ENCODE assay signal across 29 mouse cellular contexts in genomic region chr6:135261124-135261523, GRCm38 (mm10). TPM values are rescaled to one million over a fixed set of nuclear protein-coding genes. Genes with fewer than 3 reads are reported as not detected.
DNase-seq lines count a peak whose midpoint lies in the region; ATAC-seq and TF ChIP-seq lines count a peak whose summit lies in the region.
"Had no signal": no experiment of that assay in that cellular context is flagged by ENCODE, and none has a peak within 500 bp of the region (broad histone marks: within the 10 kb centered on the region; RNA-seq: fewer than 3 reads in every experiment).

No protein-coding gene starts in this region.

- no peaks in the 10 kb centered on the region for H3K4me1 ChIP-seq in lung, postnatal 0 days (ENCODE audit: insufficient read depth, low read depth, low read length)
- peaks cover 6% of the 10 kb centered on the region for H3K4me1 ChIP-seq in bone marrow macrophage, adult 2 months (ENCODE audit: control insufficient read depth, insufficient read depth, low read length)
- H3K4me1 ChIP-seq: embryonic facial prominence, embryonic 13.5 days; embryonic facial prominence, embryonic 15.5 days; forebrain, embryonic 10.5 days; forebrain, embryonic 12.5 days had no signal

- no peak for TF ChIP-seq EP300 in lung, postnatal 0 days (IDR thresholded peaks at IDR 0.05)

- H3K4me3 ChIP-seq in lung, postnatal 0 days (ENCODE audit: low read depth, low read length), result no peak overlapping the region
- H3K4me3 ChIP-seq in bone marrow macrophage, adult 2 months (ENCODE audit: insufficient read depth, low read length), result no peak overlapping the region
- H3K4me3 ChIP-seq: embryonic facial prominence, embryonic 13.5 days; embryonic facial prominence, embryonic 15.5 days; erythroblast, embryonic 14.5 days; forebrain, embryonic 10.5 days; forebrain, embryonic 12.5 days had no signal

- DNase-seq in lung, postnatal 36 days, result peak; percentile 17
- no peak for DNase-seq in lung, postnatal 0 days (ENCODE audit: low spot score)
- DNase-seq in thymus, postnatal 14 days, result no peak
- no peak for DNase-seq in gastrocnemius, postnatal 10 days
- no peak for DNase-seq in embryo, embryonic 10 days (ENCODE audit: low spot score)
- DNase-seq: adrenal gland, adult 8-10 months; adrenal gland, postnatal 14 days; adrenal gland, postnatal 36 days; cerebellum, adult 11 months; cerebellum, adult 18-20 months; cerebellum, adult 8-10 months; cerebellum, adult 9-11 months; cerebellum, postnatal 14 days; cerebellum, postnatal 36 days; embryo, embryonic 11 days had no signal

- H3K9me3 ChIP-seq in lung, postnatal 0 days (ENCODE audit: low read length), result no peaks in the 10 kb centered on the region
- H3K9me3 ChIP-seq: embryonic facial prominence, embryonic 13.5 days; embryonic facial prominence, embryonic 15.5 days had no signal

- no peaks in the 10 kb centered on the region for H3K27me3 ChIP-seq in lung, postnatal 0 days (replicated peaks; ENCODE audit: insufficient read depth, low read length)
- H3K27me3 ChIP-seq: embryonic facial prominence, embryonic 13.5 days; embryonic facial prominence, embryonic 15.5 days; forebrain, embryonic 12.5 days had no signal

- no peak for ATAC-seq in lung, postnatal 0 days
- ATAC-seq in granulocyte monocyte progenitor cell, adult 5-6 weeks (replicated peaks; ENCODE audit: poor library complexity, severe bottlenecking), result peak; percentile 95
- ATAC-seq in megakaryocyte progenitor cell, adult 5-6 weeks (replicated peaks; ENCODE audit: poor library complexity), result peak; percentile 57
- ATAC-seq: activated CD4-positive, CD25-positive, alpha-beta regulatory T cell, adult 4 months; forebrain, embryonic 14.5 days; forebrain, embryonic 16.5 days had no signal

- H3K4me2 ChIP-seq in lung, postnatal 0 days (replicated peaks; ENCODE audit: low read depth, low read length), result no peak overlapping the region
- H3K4me2 ChIP-seq: embryonic facial prominence, embryonic 13.5 days; embryonic facial prominence, embryonic 15.5 days; forebrain, embryonic 12.5 days had no signal

- TF ChIP-seq CTCF in lung, postnatal 0 days (IDR thresholded peaks at IDR 0.05), result no peak
- TF ChIP-seq CTCF in bone marrow macrophage, adult 2 months (IDR thresholded peaks at IDR 0.05; ENCODE audit: low read depth, low read length), result no peak

- no peaks in the 10 kb centered on the region for H3K36me3 ChIP-seq in lung, postnatal 0 days (ENCODE audit: insufficient read depth, low read length)
- H3K36me3 ChIP-seq: embryonic facial prominence, embryonic 13.5 days; embryonic facial prominence, embryonic 15.5 days; forebrain, embryonic 10.5 days; forebrain, embryonic 12.5 days had no signal

- H3K9ac ChIP-seq in lung, postnatal 0 days (replicated peaks; ENCODE audit: low read depth), result no peak overlapping the region
- H3K9ac ChIP-seq: embryonic facial prominence, embryonic 13.5 days; embryonic facial prominence, embryonic 15.5 days; forebrain, embryonic 12.5 days had no signal

- no peak for TF ChIP-seq POLR2A in bone marrow macrophage, adult 2 months (IDR thresholded peaks at IDR 0.05; ENCODE audit: borderline replicate concordance, low read depth, low read length)

- H3K27ac ChIP-seq in lung, postnatal 0 days (ENCODE audit: low read length), result no peak overlapping the region
- peak overlapping the region; percentile 39; the same call in 1 of the 2 replicates for H3K27ac ChIP-seq in bone marrow macrophage, adult 2 months (ENCODE audit: insufficient read depth, low read depth, low read length)
- H3K27ac ChIP-seq: embryonic facial prominence, embryonic 13.5 days; embryonic facial prominence, embryonic 15.5 days; forebrain, embryonic 10.5 days; forebrain, embryonic 12.5 days had no signal

- 89% methylated on average over 9 of the region's 9 CpGs for WGBS in lung, postnatal 0 days

RNA-seq across cellular contexts. Expression of gene Gsg1, which starts 7.0 kb away (rescaled TPM):
- polyA plus RNA-seq in lung, postnatal 0 days (2015; fragmentation: Nextera tagmentation; extraction: Ambion mirVana), result 2.9 and 5.5 TPM in 2 replicates
- 1.2 TPM in 1 of 2 replicates, not detected in the other for polyA plus RNA-seq in bone marrow macrophage, adult 2 months (2012; ENCODE audit: insufficient read depth, insufficient read length, missing spikeins)
- total RNA-seq in granulocyte monocyte progenitor cell, adult 5-6 weeks (2014; fragmentation: Nextera tagmentation), result not detected in 2 replicates
- total RNA-seq in granulocyte monocyte progenitor cell, adult 5-6 weeks (2017), result not detected in 2 replicates
- total RNA-seq in megakaryocyte progenitor cell, adult 5-6 weeks (2015), result not detected in 2 replicates
- total RNA-seq in megakaryocyte progenitor cell, adult 5-6 weeks (2017), result not detected in 2 replicates
- total RNA-seq in gastrocnemius, postnatal 10 days (2021), result under 1 TPM in 1 of 2 experiments, not detected in 1; 0.38 TPM
- total RNA-seq: adrenal gland, adult 18-20 months; adrenal gland, adult 8-10 months; adrenal gland, postnatal 14 days; adrenal gland, postnatal 36 days; MEL had no signal
- polyA plus RNA-seq: activated CD4-positive, CD25-positive, alpha-beta regulatory T cell, adult 4 months; erythroblast, embryonic 14.5 days; forebrain, embryonic 10.5 days had no signal

RNA-seq across cellular contexts. Expression of gene Pbp2, which starts 49.1 kb away (rescaled TPM):
- 0.42 and 1.6 TPM in 2 replicates for polyA plus RNA-seq in lung, postnatal 0 days (2015; fragmentation: Nextera tagmentation; extraction: Ambion mirVana)
- polyA plus RNA-seq in bone marrow macrophage, adult 2 months (2012; ENCODE audit: insufficient read depth, insufficient read length, missing spikeins), result not detected in 2 replicates
- total RNA-seq in granulocyte monocyte progenitor cell, adult 5-6 weeks (2014; fragmentation: Nextera tagmentation), result not detected in 2 replicates
- total RNA-seq in granulocyte monocyte progenitor cell, adult 5-6 weeks (2017), result not detected in 2 replicates
- total RNA-seq in megakaryocyte progenitor cell, adult 5-6 weeks (2015), result not detected in 2 replicates
- total RNA-seq in megakaryocyte progenitor cell, adult 5-6 weeks (2017), result not detected in 2 replicates
- not detected for total RNA-seq in gastrocnemius, postnatal 10 days (2021)
- total RNA-seq: adrenal gland, adult 18-20 months; adrenal gland, adult 8-10 months; adrenal gland, postnatal 14 days; adrenal gland, postnatal 36 days; MEL had no signal
- polyA plus RNA-seq: activated CD4-positive, CD25-positive, alpha-beta regulatory T cell, adult 4 months; embryonic facial prominence, embryonic 11.5 days; embryonic facial prominence, embryonic 13.5 days; erythroblast, embryonic 14.5 days; forebrain, embryonic 10.5 days; forebrain, embryonic 12.5 days; forebrain, embryonic 14.5 days; forebrain, embryonic 16.5 days had no signal
